Mouse (Mus musculus) C2C12 (cell line): ENCODE measurements around the gene Sptb.

Experiments
- CTCF ChIP-seq: IDR thresholded peaks from one replicate; pipeline ENCODE4 v1.5.1; 2011; ENCODE audit not compliant: control insufficient read depth, insufficient read depth, insufficient read length
- FOSL1 ChIP-seq: IDR thresholded peaks from one replicate; pipeline ENCODE4 v1.8.0; 2011; ENCODE audit warnings: mild to moderate bottlenecking, low read length; ENCODE audit not compliant: poor library complexity, insufficient read depth, severe bottlenecking
- MAX ChIP-seq: IDR thresholded peaks from one replicate; pipeline ENCODE4 v1.6.1; 2011; ENCODE audit warnings: mild to moderate bottlenecking, control low read depth
- MYOG ChIP-seq: IDR thresholded peaks from one replicate; pipeline ENCODE4 v1.6.1; 2011; ENCODE audit not compliant: control insufficient read depth, insufficient read length; ENCODE audit errors: extremely low read depth
- USF1 ChIP-seq: IDR thresholded peaks from one replicate; pipeline ENCODE4 v1.6.1; 2011; ENCODE audit warnings: low read depth, mild to moderate bottlenecking, control low read depth, moderate library complexity

DNA sequence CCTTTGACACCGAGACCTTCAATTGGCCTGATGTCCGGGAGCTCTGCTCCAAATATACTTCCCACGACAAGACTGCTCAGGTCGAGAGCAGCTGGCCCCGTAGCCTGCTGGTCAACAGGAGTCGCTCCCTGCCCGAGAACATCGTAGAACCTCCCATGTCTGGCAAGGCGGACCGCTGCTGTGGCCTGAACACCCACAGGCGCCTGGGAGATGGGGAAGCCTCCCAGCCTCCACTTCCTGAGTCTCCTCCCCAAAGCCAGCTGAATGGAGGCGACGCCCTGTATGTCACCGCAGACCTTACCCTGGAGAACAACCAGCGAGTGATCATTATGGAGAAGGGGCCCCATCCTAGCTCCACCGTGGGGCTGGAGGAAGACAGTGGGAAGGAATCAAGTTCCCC, 132.5 kb downstream of the Sptb start:
- TF ChIP-seq CTCF (no peak), FOSL1 (no peak), MAX (no peak), USF1 (no peak), MYOG (no peak)
